Comparison of ENCODE assay signal across 9 mouse cellular contexts in genomic region chr1:167211979-167212614, GRCm38 (mm10).
DNase-seq lines count a peak whose midpoint lies in the region; ATAC-seq and TF ChIP-seq lines count a peak whose summit lies in the region.
"Had no signal": no experiment of that assay in that cellular context is flagged by ENCODE, and none has a peak within 500 bp of the region (broad histone marks: within the 10 kb centered on the region; RNA-seq: fewer than 3 reads in every experiment).

No protein-coding gene starts in this region.

- TF ChIP-seq CTCF in heart, adult 2 months (IDR thresholded peaks at IDR 0.05): peak; percentile 90

- TF ChIP-seq EP300 in heart, adult 2 months (IDR thresholded peaks at IDR 0.05; ENCODE audit: insufficient read depth, low read depth, low read length): no peak

- H3K4me1 ChIP-seq in heart, adult 2 months (ENCODE audit: control insufficient read depth, insufficient read depth, low read length): no peaks in the 10 kb centered on the region
- H3K4me1 ChIP-seq in forebrain, embryonic 12.5 days: peaks cover 10% of the 10 kb centered on the region
- H3K4me1 ChIP-seq: liver, embryonic 13.5 days had no signal

- H3K27me3 ChIP-seq in heart, adult 2 months (ENCODE audit: control insufficient read depth, insufficient read depth, low read length): no peaks in the 10 kb centered on the region
- H3K27me3 ChIP-seq in forebrain, embryonic 12.5 days: peaks cover 5% of the 10 kb centered on the region; the same call in 1 of the 2 replicates
- H3K27me3 ChIP-seq: liver, embryonic 13.5 days had no signal

- WGBS in heart, adult 2 months: 24% methylated on average over 7 of the region's 7 CpGs
- 24% methylated on average over 7 of the region's 7 CpGs for WGBS in forebrain, embryonic 12.5 days

- no peaks in the 10 kb centered on the region for H3K79me2 ChIP-seq in heart, adult 2 months (replicated peaks; ENCODE audit: control insufficient read depth, insufficient read depth, low read length)

- H3K4me3 ChIP-seq in heart, adult 2 months: no peak overlapping the region
- H3K4me3 ChIP-seq in forebrain, embryonic 12.5 days (replicated peaks): no peak overlapping the region
- H3K4me3 ChIP-seq: liver, embryonic 13.5 days had no signal

- no peak overlapping the region for H3K27ac ChIP-seq in heart, adult 2 months
- no peak overlapping the region for H3K27ac ChIP-seq in forebrain, embryonic 12.5 days
- H3K27ac ChIP-seq: liver, embryonic 13.5 days had no signal

- intact Hi-C loops in heart, adult 2 months (cut with DNase I): loop anchor here (1.0 to 10.0 kb wide), 4 partner anchors 207 to 787 kb away; partner anchors contain the start of gene Fam78b
- intact Hi-C loops in heart, postnatal 25 days (cut with DNase I): loop anchor here (1.0 to 10.0 kb wide), 4 partner anchors 175 to 475 kb away; partner anchors contain the start of gene Fam78b

- H3K36me3 ChIP-seq in heart, adult 2 months (ENCODE audit: control insufficient read depth, insufficient read depth, low read length): no peaks in the 10 kb centered on the region
- no peaks in the 10 kb centered on the region for H3K36me3 ChIP-seq in forebrain, embryonic 12.5 days (replicated peaks)
- H3K36me3 ChIP-seq: liver, embryonic 13.5 days had no signal

- no peak overlapping the region for H3K9ac ChIP-seq in heart, adult 2 months (ENCODE audit: low read depth, low read length)
- no peak overlapping the region for H3K9ac ChIP-seq in forebrain, embryonic 12.5 days
- H3K9ac ChIP-seq: liver, embryonic 13.5 days had no signal

- DNase-seq in heart, adult 2 months: peak; percentile 34 to 57
- DNase-seq in heart, postnatal 25 days (ENCODE audit: low spot score): no peak
- peak; percentile 50 for DNase-seq in c-Kit-positive CD71-positive TER-119-positive erythroid progenitor cells, embryonic 14.5 days (ENCODE audit: low spot score)
- peak; percentile 47 for DNase-seq in left cerebral cortex, adult 11 months (ENCODE audit: low spot score)
- peak; percentile 71 for DNase-seq in mesoderm, embryonic 11.5 days (ENCODE audit: low read depth, low spot score)
- DNase-seq in right cerebral cortex, postnatal 25 days: peak; percentile 61
- DNase-seq: liver, embryonic 13.5 days had no signal

- peak overlapping the region; percentile 31; the same call in 1 of the 2 replicates for H3K4me2 ChIP-seq in forebrain, embryonic 12.5 days
- H3K4me2 ChIP-seq: liver, embryonic 13.5 days had no signal

- no peaks in the 10 kb centered on the region for H3K9me3 ChIP-seq in forebrain, embryonic 12.5 days
- H3K9me3 ChIP-seq: liver, embryonic 13.5 days had no signal

- no peak for TF ChIP-seq POLR2A in heart, adult 2 months (IDR thresholded peaks at IDR 0.05; ENCODE audit: insufficient read depth, low read depth, low read length)

- ATAC-seq in forebrain, embryonic 12.5 days (ENCODE audit: low FRiP score): peak; percentile 79
- ATAC-seq in inflammation-experienced regulatory T-cells, adult 6 months: peak; percentile 77
